Mouse (Mus musculus) forebrain, embryonic 12.5 days (tissue): ENCODE data around the gene Gfod1. TPM values are rescaled to one million over a fixed set of nuclear protein-coding genes. Genes with fewer than 3 reads are reported as not detected.

Source experiments
- ATAC-seq: fragments of 200-750 bp; cut with Nextera tagmentation; 2 replicates; pipeline ENCODE4 v1.8.0; 2017; ENCODE audit warnings: moderate TSS enrichment; ENCODE audit not compliant: low FRiP score
- H3K27ac ChIP-seq: fragments of 300-500 bp; sonication (generic); 2 replicates; pipeline ENCODE4 v1.5.1; 2016; ENCODE audit warnings: mild to moderate bottlenecking
- H3K27me3 ChIP-seq: fragments of 300-500 bp; sonication (generic); 2 replicates; pipeline ENCODE4 v1.6.1; 2016; ENCODE audit warnings: mild to moderate bottlenecking
- H3K36me3 ChIP-seq: fragments of 300-500 bp; sonication (generic); replicated peaks from 2 replicates; pipeline ENCODE4 v1.6.1; 2016; ENCODE audit warnings: mild to moderate bottlenecking
- H3K4me1 ChIP-seq: fragments of 300-500 bp; sonication (generic); 2 replicates; pipeline ENCODE4 v1.6.1; 2016
- H3K4me2 ChIP-seq: fragments of 300-500 bp; sonication (generic); 2 replicates; pipeline ENCODE4 v1.6.1; 2016; ENCODE audit warnings: mild to moderate bottlenecking, moderate library complexity
- H3K4me3 ChIP-seq: fragments of 300-500 bp; sonication (generic); replicated peaks from 2 replicates; pipeline ENCODE4 v1.5.1; 2016; ENCODE audit warnings: mild to moderate bottlenecking
- H3K9ac ChIP-seq: fragments of 300-500 bp; sonication (generic); 2 replicates; pipeline ENCODE4 v1.6.1; 2016; ENCODE audit warnings: mild to moderate bottlenecking
- H3K9me3 ChIP-seq: fragments of 300-500 bp; sonication (generic); 2 replicates; pipeline ENCODE4 v1.6.1; 2016
- WGBS: fragments of 180-500 bp; shearing (Covaris S2); methylation state at CpG from one replicate; pipeline ENCODE4 v1.1.7; 2016; 5-methylcytosine and 5-hydroxymethylcytosine counted together
- polyA plus RNA-seq: library from polyadenylated mRNA; unstranded; fragments of >200 nt; fragmentation: Nextera tagmentation; extraction: Ambion mirVana; gene quantifications from 2 replicates; pipeline ENCODE4 v1.2.1, GENCODE M21; 2016

Gene Gfod1
- polyA plus RNA-seq, 1 experiment from 2014 or later, result 0.97 TPM

DNA sequence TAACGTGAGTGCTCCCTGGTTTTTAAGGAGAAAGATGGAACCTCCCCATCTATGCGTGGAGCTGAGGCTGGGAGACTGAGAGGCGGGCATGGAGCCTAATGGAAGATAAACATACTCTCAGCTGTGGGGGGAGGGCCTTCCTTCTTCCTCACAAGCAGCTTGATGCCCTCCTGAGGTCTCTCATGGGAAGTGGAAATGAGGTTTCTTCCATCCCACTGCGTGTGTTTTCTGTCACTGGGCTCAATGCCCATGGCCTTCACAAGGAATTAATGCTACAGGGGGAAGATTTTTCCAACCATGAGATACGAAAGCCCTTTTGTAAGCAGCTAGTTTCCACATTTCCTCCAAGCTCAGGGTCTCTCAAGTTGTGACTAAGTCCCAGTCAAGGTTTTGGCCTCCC lies 100.3 kb downstream of the Gfod1 start:
- 71% methylated on average over 5 of the region's 5 CpGs for WGBS
- H3K9ac ChIP-seq, result no peak overlapping the region
- H3K4me3 ChIP-seq, result no peak overlapping the region
- ATAC-seq, result no peak
- no peak overlapping the region for H3K27ac ChIP-seq
- H3K27me3 ChIP-seq, result no peaks in the 10 kb centered on the region
- no peaks in the 10 kb centered on the region for H3K9me3 ChIP-seq
- no peaks in the 10 kb centered on the region for H3K36me3 ChIP-seq
- H3K4me1 ChIP-seq, result no peaks in the 10 kb centered on the region
- no peak overlapping the region for H3K4me2 ChIP-seq

DNA sequence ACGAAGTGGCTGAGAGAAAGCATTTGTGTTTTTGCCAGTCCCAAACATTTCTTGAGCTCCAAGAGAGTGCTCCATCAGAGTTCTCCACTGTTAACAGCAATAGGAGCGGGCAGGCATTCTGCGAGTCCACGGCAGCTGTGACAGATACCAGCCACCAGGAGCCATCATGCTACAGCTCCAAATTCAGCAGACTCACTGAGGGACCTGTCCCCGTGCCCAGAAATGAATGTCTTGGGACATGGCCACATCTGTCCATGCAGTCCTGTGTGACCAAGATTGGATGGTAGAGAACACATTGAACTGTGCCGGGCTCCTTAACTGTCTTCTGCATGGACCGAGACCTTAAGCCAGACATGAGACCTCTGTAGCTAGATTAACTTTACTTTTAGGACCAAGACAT lies 100.7 kb downstream of the Gfod1 start:
- ATAC-seq, result no peak
- WGBS, result 83% methylated on average over 7 of the region's 7 CpGs
- H3K4me3 ChIP-seq, result no peak overlapping the region
- H3K4me1 ChIP-seq, result no peaks in the 10 kb centered on the region
- H3K4me2 ChIP-seq, result no peak overlapping the region
- no peaks in the 10 kb centered on the region for H3K9me3 ChIP-seq
- H3K9ac ChIP-seq, result no peak overlapping the region
- no peaks in the 10 kb centered on the region for H3K36me3 ChIP-seq
- H3K27ac ChIP-seq, result no peak overlapping the region
- no peaks in the 10 kb centered on the region for H3K27me3 ChIP-seq

DNA sequence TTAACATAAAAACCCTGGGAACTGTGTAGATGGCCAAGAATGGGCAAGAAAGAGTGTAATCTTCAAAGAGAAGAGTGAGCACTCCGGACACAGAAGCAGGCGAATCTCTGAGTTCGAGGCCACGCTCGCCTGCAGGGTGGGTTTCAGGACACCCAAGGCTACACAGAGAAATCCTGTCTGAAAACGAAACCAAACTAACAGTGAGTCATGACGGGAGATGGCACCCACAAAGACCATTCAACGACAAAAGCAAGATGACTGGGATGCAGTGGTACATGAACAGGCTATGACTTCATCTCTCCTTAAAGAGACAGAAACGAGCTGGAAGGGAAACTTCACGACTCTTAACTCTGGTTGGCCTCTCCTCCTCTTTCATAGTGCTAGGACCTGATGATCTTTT lies 101.6 kb downstream of the Gfod1 start:
- ATAC-seq, result no peak
- no peaks in the 10 kb centered on the region for H3K36me3 ChIP-seq
- no peak overlapping the region for H3K4me3 ChIP-seq
- H3K4me2 ChIP-seq, result no peak overlapping the region
- H3K4me1 ChIP-seq, result no peaks in the 10 kb centered on the region
- H3K27me3 ChIP-seq, result no peaks in the 10 kb centered on the region
- WGBS, result 86% methylated on average over 10 of the region's 10 CpGs
- H3K9me3 ChIP-seq, result no peaks in the 10 kb centered on the region
- H3K9ac ChIP-seq, result no peak overlapping the region
- H3K27ac ChIP-seq, result no peak overlapping the region

DNA sequence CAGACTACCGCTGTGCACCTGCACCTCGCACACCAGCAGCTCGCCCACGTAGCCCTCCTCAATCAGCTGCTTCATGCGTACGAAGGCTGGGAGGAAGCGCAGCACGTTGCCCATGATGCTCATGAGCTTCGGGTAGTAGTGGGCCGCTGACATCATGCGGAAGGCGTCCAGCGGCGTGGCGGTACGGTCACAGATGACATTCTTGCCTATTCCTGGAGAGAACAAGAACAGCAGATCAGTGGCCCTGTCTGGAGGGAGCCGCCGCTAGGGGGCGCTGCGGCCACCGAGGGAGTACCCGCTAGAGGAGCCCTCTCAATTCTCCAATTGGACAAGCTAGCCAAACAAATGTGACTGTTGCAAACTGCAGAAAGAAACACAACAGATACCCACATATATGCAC lies 102.9 kb downstream of the Gfod1 start:
- Histone ChIP-seq H3K4me1 (no peaks in the 10 kb centered on the region), H3K9me3 (no peaks in the 10 kb centered on the region), H3K4me2 (no peak overlapping the region), H3K36me3 (no peaks in the 10 kb centered on the region), H3K9ac (no peak overlapping the region), H3K27me3 (no peaks in the 10 kb centered on the region), H3K4me3 (no peak overlapping the region), H3K27ac (no peak overlapping the region)
- 42% methylated on average over 22 of the region's 22 CpGs for WGBS
- no peak; the same call in 1 of the 2 replicates for ATAC-seq

DNA sequence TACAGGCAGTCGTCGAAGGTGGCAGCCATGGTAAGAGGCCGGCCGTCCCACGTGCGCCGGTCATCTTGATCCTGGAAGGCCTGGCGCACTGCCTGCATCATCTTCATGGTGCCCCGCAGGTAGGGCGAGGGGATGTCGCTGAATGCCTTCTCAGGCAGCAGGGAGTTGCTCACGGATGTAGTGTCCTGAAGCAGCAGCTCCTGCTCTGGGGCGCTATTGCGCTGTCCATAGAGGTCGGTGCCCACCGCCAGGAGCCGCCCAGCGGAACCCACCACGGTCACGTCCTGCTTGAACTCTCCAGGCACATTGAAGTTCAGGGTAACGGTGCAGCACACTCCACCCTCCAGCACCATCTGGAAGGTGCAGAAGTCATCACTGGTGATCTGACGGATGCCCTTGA lies 103.5 kb downstream of the Gfod1 start:
- no peak overlapping the region for H3K27ac ChIP-seq
- H3K9ac ChIP-seq, result no peak overlapping the region
- no peaks in the 10 kb centered on the region for H3K9me3 ChIP-seq
- no peaks in the 10 kb centered on the region for H3K36me3 ChIP-seq
- 76% methylated on average over 22 of the region's 22 CpGs for WGBS
- H3K4me2 ChIP-seq, result no peak overlapping the region
- no peak for ATAC-seq
- H3K4me1 ChIP-seq, result no peaks in the 10 kb centered on the region
- no peak overlapping the region for H3K4me3 ChIP-seq
- no peaks in the 10 kb centered on the region for H3K27me3 ChIP-seq

DNA sequence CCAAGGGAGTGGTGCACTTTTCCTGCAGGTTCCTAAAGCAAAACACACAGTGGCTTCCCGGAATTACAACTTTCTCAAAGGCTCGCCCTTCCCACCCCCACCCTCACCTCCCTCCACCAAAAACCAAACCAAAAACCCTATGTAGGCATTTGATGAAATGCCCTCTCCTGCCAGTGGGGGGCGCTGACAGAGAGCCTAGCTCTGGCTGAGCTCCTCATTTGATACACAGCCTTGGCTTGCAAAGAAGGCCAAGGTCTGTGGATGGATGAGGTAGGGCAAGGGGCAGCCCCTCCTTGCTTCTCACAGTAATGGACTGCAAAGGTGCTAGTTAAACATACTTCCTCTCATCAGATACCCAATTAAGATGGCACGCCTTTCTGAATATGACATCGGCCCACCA lies 104.2 kb downstream of the Gfod1 start:
- Histone ChIP-seq H3K4me2 (no peak overlapping the region), H3K36me3 (no peaks in the 10 kb centered on the region), H3K4me1 (no peaks in the 10 kb centered on the region), H3K27ac (no peak overlapping the region), H3K27me3 (no peaks in the 10 kb centered on the region), H3K9me3 (no peaks in the 10 kb centered on the region), H3K4me3 (no peak overlapping the region), H3K9ac (no peak overlapping the region)
- no peak for ATAC-seq
- 66% methylated on average over 5 of the region's 5 CpGs for WGBS

DNA sequence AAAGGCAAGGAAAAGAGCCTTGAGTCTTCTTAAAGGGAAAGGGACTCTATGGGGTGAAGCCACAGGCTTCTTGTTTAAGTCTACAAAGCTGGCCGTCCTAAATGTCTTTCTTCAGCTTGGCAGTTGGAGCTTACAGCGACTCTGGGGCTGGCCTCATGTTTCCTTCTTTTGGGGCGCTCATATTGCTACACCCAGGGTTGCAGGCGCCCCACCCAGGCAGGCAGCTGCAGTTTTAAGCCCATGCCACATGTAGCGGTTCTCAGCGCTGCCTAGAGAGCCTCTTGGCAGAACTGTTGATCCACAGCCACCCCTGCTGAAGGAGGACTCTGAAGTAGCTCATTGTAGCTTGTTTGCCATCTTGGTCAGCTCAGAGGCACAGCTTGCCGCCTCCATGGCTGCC lies 104.7 kb downstream of the Gfod1 start:
- Histone ChIP-seq H3K36me3 (no peaks in the 10 kb centered on the region), H3K9me3 (no peaks in the 10 kb centered on the region), H3K4me2 (no peak overlapping the region), H3K4me1 (no peaks in the 10 kb centered on the region), H3K9ac (no peak overlapping the region), H3K27me3 (no peaks in the 10 kb centered on the region), H3K27ac (no peak overlapping the region), H3K4me3 (no peak overlapping the region)
- ATAC-seq, result no peak
- WGBS, result 86% methylated on average over 7 of the region's 7 CpGs

DNA sequence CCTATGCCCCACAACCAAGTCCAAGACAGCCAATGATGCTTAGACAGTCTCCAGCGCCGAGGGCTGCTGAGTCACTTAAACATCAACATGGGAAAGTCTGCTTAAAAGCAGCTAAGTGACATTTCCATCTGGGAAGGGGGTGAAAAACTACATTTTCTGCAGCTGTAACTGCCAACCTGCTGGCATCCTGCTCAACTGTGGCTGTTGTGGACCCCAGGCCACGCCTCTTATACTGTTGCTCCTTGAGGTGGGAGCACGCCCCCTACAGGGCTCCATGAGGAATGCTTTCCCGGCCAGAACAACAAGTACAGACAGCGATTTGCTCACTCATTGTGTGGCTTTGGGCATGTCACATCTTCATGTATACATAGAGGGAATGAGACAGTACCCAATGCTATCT lies 106.8 kb downstream of the Gfod1 start:
- 58% methylated on average over 6 of the region's 6 CpGs for WGBS
- no peak overlapping the region for H3K9ac ChIP-seq
- H3K4me2 ChIP-seq, result no peak overlapping the region
- ATAC-seq, result no peak
- H3K27ac ChIP-seq, result no peak overlapping the region
- no peak overlapping the region for H3K4me3 ChIP-seq
- H3K4me1 ChIP-seq, result no peaks in the 10 kb centered on the region
- H3K27me3 ChIP-seq, result no peaks in the 10 kb centered on the region
- no peaks in the 10 kb centered on the region for H3K9me3 ChIP-seq
- no peaks in the 10 kb centered on the region for H3K36me3 ChIP-seq

DNA sequence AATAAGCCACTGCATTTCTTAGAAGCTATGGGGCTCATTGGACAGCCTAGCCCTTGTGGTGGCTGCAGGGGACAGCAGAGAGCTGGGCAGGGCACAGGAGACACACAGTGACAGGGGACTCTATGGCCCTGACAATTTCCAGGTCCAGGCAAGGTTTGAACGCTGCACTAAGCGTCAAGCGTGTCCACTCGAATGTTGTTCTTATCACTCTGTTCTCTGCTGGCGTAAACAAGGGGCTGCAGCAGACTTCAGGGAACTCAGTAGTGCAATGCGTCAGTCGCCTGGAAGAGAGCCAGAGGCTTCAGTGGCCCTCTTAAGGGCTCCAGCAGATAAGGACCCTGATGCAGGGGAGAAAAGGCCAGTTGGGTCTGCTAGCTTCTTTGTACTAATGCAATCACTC lies 108.0 kb downstream of the Gfod1 start:
- no peaks in the 10 kb centered on the region for H3K36me3 ChIP-seq
- H3K9ac ChIP-seq, result no peak overlapping the region
- ATAC-seq, result no peak
- 78% methylated on average over 7 of the region's 7 CpGs for WGBS
- H3K9me3 ChIP-seq, result no peaks in the 10 kb centered on the region
- no peak overlapping the region for H3K4me2 ChIP-seq
- H3K4me3 ChIP-seq, result no peak overlapping the region
- H3K27ac ChIP-seq, result no peak overlapping the region
- H3K4me1 ChIP-seq, result peaks cover 8% of the 10 kb centered on the region
- H3K27me3 ChIP-seq, result no peaks in the 10 kb centered on the region; the same call in 1 of the 2 replicates

DNA sequence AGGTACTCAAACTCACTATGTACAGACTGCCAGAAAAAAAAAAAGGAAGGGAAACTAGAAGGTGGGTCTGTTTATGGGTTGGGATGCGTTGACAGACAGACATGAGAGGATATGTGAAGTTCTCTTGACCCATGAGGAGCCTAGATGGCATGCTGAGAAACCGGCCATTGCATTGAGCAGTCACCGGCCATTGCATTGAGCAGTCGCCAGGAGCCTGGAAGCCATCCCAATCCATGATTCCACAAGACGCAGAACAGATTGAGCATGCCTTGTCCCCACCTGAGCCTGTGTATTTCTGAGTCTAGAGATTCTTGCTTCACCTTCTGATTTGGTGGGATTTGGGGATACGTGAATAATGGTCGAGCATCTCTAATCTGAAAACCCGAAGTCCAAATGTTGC lies 110.0 kb downstream of the Gfod1 start:
- H3K27me3 ChIP-seq, result no peaks in the 10 kb centered on the region; the same call in 1 of the 2 replicates
- ATAC-seq, result no peak
- H3K4me1 ChIP-seq, result peaks cover 8% of the 10 kb centered on the region
- no peaks in the 10 kb centered on the region for H3K36me3 ChIP-seq
- no peak overlapping the region for H3K27ac ChIP-seq
- H3K9me3 ChIP-seq, result no peaks in the 10 kb centered on the region
- H3K9ac ChIP-seq, result no peak overlapping the region
- H3K4me2 ChIP-seq, result no peak overlapping the region
- WGBS, result 95% methylated on average over 8 of the region's 8 CpGs
- no peak overlapping the region for H3K4me3 ChIP-seq

DNA sequence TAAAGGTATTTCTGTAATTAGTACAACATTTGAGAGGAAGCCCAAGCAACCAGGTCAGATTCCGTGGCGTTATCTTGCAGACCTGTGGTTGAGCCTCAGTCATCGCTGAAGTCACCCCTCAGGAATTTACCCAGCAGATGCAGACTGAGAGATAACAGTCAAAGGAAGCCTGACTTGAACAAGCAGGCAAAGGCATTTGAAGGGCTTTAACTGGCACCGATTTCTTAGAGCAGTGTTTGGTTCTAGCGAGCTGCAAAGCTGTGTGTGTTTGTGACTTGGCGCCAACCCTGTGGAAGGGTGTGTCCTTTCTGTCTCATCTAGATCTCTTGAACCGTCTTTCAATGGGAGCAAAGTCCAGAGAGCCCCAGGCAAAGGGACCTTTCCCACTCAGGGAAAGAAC lies 110.7 kb downstream of the Gfod1 start:
- H3K36me3 ChIP-seq, result no peaks in the 10 kb centered on the region
- H3K27ac ChIP-seq, result no peak overlapping the region
- H3K4me3 ChIP-seq, result no peak overlapping the region
- H3K4me1 ChIP-seq, result peaks cover 8% of the 10 kb centered on the region
- 76% methylated on average over 7 of the region's 7 CpGs for WGBS
- no peaks in the 10 kb centered on the region for H3K9me3 ChIP-seq
- no peak overlapping the region for H3K9ac ChIP-seq
- H3K4me2 ChIP-seq, result no peak overlapping the region
- no peaks in the 10 kb centered on the region; the same call in 1 of the 2 replicates for H3K27me3 ChIP-seq
- no peak for ATAC-seq

DNA sequence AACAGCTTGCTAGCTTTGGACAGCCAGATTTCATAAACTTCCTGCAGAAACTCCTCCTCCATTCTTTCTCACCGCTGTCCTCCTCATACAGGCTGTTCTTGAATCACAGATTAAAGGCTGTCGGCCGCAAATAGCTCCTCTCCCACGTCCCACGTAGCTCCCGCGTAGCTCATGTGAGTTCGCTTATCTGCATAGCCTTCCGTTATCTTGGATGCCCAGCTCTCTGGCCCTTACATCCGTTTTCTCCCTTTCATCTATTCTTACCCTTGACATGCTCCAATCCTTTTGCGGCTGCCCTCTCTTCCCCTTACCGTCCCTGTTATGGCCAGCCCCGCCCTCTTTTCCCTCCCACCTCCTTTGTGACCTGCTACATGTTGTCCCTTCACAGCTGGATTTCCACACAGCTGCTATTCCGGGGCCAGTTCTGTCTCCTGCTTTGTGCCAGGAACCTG lies 112.2 kb downstream of the Gfod1 start:
- no peak overlapping the region for H3K4me3 ChIP-seq
- 17% methylated on average over 14 of the region's 14 CpGs for WGBS
- H3K4me2 ChIP-seq, result peak overlapping the region; percentile 19; the same call in 1 of the 2 replicates

DNA sequence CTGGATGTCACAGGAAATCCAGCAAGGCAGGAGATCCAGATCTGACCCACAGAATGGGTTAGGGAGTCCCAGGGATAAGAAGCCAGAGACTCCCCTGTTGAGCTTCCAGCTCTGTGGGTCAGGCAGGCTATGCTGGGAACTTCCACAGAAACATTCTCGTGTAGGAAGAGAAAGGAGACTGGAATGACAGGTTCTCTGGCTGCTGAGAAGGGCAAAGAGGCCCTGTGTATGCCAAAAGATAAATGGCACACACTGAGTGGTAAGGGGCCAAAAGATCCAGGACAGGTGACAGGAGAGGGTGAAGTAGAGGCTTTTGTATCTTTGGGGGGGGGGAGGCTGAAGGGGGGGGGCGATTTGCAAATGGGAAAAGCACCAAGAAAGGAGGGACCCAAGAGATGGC lies 112.7 kb downstream of the Gfod1 start:
- Histone ChIP-seq H3K27me3 (no peaks in the 10 kb centered on the region; the same call in none of the 2 replicates), H3K4me1 (peaks cover 8% of the 10 kb centered on the region), H3K27ac (no peak overlapping the region), H3K4me2 (peak overlapping the region; percentile 19; the same call in 1 of the 2 replicates), H3K4me3 (no peak overlapping the region), H3K36me3 (no peaks in the 10 kb centered on the region), H3K9me3 (no peaks in the 10 kb centered on the region), H3K9ac (no peak overlapping the region)
- ATAC-seq, result no peak
- 28% methylated on average over 2 of the region's 2 CpGs for WGBS

More for the DNA sequence above, 112.2 kb downstream of the Gfod1 start:
- ATAC-seq, result no peak
- Histone ChIP-seq H3K27ac (no peak overlapping the region), H3K9me3 (no peaks in the 10 kb centered on the region), H3K9ac (no peak overlapping the region), H3K27me3 (no peaks in the 10 kb centered on the region; the same call in none of the 2 replicates), H3K4me1 (peaks cover 8% of the 10 kb centered on the region), H3K36me3 (no peaks in the 10 kb centered on the region)
